Mouse (Mus musculus) kidney, adult 2 months (tissue): ENCODE measurements around the gene Sap30bp. TPM values are rescaled to one million over a fixed set of nuclear protein-coding genes. Genes with fewer than 3 reads are reported as not detected.

ENCODE experiments used
- DNase-seq: peaks from one replicate; pipeline ENCODE4 v3.0.0; 2021
- H3K27ac ChIP-seq: fragments of 200-500 bp; 2 replicates; pipeline ENCODE4 v1.5.1; 2012; ENCODE audit warnings: low read depth, low read length, control low read depth, inconsistent platforms; ENCODE audit not compliant: insufficient read depth
- H3K27me3 ChIP-seq: fragments of 200-500 bp; replicated peaks from 2 replicates; pipeline ENCODE4 v1.6.1; 2012; ENCODE audit warnings: mild to moderate bottlenecking, moderate library complexity, low read length, inconsistent platforms; ENCODE audit not compliant: control insufficient read depth, insufficient read depth
- H3K36me3 ChIP-seq: fragments of 200-500 bp; 2 replicates; pipeline ENCODE4 v1.6.1; 2012; ENCODE audit warnings: mild to moderate bottlenecking, moderate library complexity, low read length, inconsistent platforms; ENCODE audit not compliant: control insufficient read depth, insufficient read depth
- H3K4me1 ChIP-seq: fragments of 200-500 bp; 2 replicates; pipeline ENCODE4 v1.6.1; 2011; ENCODE audit warnings: low read length; ENCODE audit not compliant: control insufficient read depth, insufficient read depth
- H3K4me3 ChIP-seq: fragments of 200-500 bp; 2 replicates; pipeline ENCODE4 v1.5.1; 2011; ENCODE audit warnings: mild to moderate bottlenecking, low read depth, low read length, control low read depth; ENCODE audit not compliant: insufficient read depth
- CTCF ChIP-seq: fragments of 200-500 bp; conservative IDR thresholded peaks from 2 replicates; pipeline ENCODE4 v1.5.1; 2011; ENCODE audit warnings: low read depth, mild to moderate bottlenecking, control low read depth, low read length, moderate library complexity, mixed read lengths; ENCODE audit not compliant: insufficient read depth, insufficient read length
- POLR2A ChIP-seq: fragments of 200-500 bp; IDR thresholded peaks from one replicate; pipeline ENCODE4 v1.6.1; 2011; ENCODE audit warnings: low read depth, low read length, control low read depth
- WGBS: fragments of 180-500 bp; shearing (Covaris S2); methylation state at CpG from one replicate; pipeline ENCODE4 v1.1.7; 2018; 5-methylcytosine and 5-hydroxymethylcytosine counted together
- polyA plus RNA-seq: library from polyadenylated mRNA; depleted of rRNA; stranded (reverse); fragments of >200 nt; gene quantifications from 2 replicates; pipeline ENCODE4 v1.2.3, GENCODE M21; 2012

Gene Sap30bp
- polyA plus RNA-seq, 1 experiment, result 20.5 TPM

DNA sequence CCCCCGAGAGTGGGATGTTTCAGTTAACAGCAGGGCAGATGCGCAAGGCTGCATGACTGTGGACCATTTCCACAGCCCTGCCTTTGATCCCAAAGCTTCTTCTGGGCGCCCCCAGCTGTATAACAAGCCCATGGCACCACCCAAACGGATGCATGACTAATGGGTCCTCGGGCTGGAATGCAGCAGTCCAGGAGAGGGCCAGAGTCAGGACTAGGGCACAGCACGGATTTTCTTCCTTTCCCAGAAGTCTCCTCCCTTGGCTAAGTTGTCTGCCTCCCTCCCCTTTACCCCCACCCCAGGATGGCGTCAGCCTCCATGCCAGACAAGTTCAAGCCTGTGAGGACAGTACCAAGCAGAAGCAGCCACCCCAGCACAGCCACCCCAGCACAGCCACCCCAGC, 24.9 kb downstream of the Sap30bp start:
- no peak overlapping the region for H3K4me3 ChIP-seq
- WGBS, result 73% methylated on average over 7 of the region's 7 CpGs
- no peak for DNase-seq
- peaks cover 13% of the 10 kb centered on the region; the same call in 1 of the 2 replicates for H3K4me1 ChIP-seq
- H3K27ac ChIP-seq, result no peak overlapping the region
- H3K27me3 ChIP-seq, result no peaks in the 10 kb centered on the region
- TF ChIP-seq CTCF (no peak), POLR2A (no peak)
- H3K36me3 ChIP-seq, result no peaks in the 10 kb centered on the region; the same call in 1 of the 2 replicates

DNA sequence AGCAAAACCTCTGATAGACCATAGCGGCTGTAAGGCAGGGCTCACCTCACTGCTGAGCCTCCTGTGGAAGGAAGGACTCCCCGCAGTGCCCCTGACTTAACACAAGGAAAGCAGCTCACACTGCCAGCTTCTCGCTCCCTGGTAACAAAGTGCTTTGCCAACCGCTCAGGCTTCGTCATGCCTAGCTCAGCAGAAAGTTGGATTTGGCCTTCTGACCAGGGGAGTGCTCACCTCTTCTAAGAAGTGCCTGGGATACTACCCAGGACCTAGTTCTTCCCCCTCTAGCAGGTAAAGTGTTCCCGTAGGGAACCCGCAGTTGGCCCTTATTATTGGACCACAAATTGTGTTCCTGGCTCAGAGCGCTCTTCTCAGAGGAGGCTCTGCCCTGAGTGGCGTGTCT, 25.9 kb downstream of the Sap30bp start:
- H3K27ac ChIP-seq, result no peak overlapping the region
- no peaks in the 10 kb centered on the region; the same call in 1 of the 2 replicates for H3K36me3 ChIP-seq
- 86% methylated on average over 9 of the region's 9 CpGs for WGBS

DNA sequence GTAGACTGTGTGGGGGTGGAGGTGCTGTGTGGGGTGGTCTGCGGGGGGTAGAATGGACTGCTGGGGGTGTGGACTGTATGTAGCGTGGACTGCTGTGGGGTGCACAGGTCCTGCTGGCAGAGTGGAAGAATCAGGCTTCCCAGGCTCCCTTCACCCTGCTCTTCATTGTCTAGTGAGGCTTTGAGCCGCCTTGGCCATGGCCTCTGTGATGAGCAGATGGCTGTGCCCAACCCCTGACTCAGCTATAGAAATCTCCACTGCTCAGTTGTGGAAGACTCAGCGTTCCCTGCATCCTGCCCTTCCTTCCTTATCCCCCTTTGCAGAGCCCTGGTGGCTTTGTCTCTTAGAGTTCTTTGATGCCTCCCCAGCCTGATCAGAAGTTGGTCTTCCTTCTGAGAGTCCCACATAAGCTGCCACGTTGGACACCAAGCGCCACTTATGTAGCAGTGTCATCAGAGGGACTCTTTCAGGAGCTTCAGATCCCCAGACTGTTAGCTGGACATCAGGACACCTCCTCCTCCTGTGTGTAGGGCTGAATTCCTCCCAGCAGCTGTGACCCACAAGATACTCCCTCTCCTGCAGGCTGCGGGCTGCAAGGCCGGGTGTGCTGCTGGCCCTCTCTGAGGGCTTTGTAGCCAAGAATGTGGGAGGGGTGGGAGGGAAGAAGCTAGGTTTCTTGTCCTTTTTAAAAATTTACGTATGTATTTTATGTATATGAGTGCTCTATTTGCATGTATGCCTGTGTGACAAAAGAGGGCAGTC, 29.8 kb downstream of the Sap30bp start:
- Histone ChIP-seq H3K4me3 (no peak overlapping the region), H3K4me1 (no peaks in the 10 kb centered on the region), H3K27me3 (no peaks in the 10 kb centered on the region), H3K27ac (no peak overlapping the region), H3K36me3 (no peaks in the 10 kb centered on the region; the same call in 1 of the 2 replicates)
- DNase-seq, result no peak
- 94% methylated on average over 9 of the region's 9 CpGs for WGBS
- no peak for TF ChIP-seq CTCF
- no peak for TF ChIP-seq POLR2A

More for the DNA sequence above, 25.9 kb downstream of the Sap30bp start:
- Histone ChIP-seq H3K4me3 (no peak overlapping the region), H3K4me1 (peaks cover 13% of the 10 kb centered on the region; the same call in 1 of the 2 replicates), H3K27me3 (no peaks in the 10 kb centered on the region)
- peak; percentile 66 for DNase-seq
- TF ChIP-seq POLR2A, result no peak
- no peak for TF ChIP-seq CTCF

DNA sequence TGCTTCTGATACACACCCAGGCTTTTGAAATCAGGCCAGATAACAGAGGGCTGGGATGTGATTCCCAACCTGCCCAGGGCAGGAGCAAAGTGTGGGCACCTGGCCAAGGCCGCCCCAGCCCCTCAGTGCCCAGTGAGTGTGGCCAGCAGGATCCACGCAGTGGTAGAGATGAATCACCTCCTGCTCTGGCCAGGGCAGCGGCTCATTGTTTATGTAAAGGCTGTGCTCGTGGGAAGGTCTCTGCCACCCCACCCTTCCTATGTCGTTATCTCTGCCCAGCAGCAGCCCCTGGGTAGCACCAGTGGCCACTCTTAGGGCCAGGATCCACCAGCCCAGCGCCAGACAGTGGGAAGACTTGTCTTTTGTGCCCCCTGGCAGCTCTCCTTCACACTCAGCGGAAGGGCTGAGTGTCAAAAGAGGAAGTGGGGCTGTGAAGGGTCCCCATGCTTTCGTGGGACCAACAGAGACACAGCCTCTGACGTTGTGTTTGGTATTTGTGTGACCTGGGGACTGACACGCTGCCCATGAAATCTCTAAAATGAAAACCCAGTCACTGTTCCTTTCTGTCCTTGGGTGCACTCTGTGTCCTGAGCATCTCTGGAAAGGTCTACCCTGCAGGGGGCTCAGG, 32.0 kb downstream of the Sap30bp start:
- no peak overlapping the region for H3K27ac ChIP-seq
- TF ChIP-seq CTCF, result no peak
- TF ChIP-seq POLR2A, result no peak
- H3K4me3 ChIP-seq, result no peak overlapping the region
- H3K36me3 ChIP-seq, result no peaks in the 10 kb centered on the region; the same call in 1 of the 2 replicates
- peak; percentile 45 for DNase-seq
- no peaks in the 10 kb centered on the region for H3K4me1 ChIP-seq
- 67% methylated on average over 10 of the region's 10 CpGs for WGBS
- no peaks in the 10 kb centered on the region for H3K27me3 ChIP-seq

DNA sequence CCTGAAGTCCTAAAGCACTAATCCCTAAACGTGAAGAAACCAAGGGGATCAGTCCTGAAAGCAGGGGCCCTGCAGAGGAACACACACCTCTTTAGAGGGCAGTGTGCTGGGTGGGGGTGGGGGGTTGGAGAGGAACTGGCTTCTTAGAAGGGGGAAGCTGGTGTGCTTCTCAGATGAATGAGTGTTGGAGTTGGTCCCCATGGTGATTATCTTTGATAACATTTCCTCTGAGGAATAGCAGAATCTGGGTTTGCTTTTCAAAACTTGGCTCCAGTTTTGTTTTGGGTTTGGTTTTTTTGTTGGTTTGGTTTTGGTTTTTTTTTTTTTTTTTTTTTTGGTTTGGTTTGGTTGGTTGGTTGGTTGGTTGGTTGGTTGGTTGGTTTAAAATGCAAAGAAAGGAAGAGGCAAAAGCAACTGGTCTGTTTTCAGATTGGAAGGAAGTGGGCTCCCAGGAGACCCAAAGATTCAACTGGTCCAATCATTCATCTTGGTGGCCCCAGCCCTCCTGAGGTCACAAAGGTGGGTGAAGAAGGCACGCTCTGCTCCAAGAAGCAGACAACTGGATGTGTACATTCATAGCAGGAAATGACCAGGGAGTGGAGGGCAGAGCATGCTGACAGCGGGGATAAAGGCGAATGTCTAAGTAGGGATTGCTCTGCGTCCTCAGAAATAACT, 35.8 kb downstream of the Sap30bp start:
- no peak for TF ChIP-seq CTCF
- no peak for TF ChIP-seq POLR2A
- Histone ChIP-seq H3K4me1 (no peaks in the 10 kb centered on the region), H3K36me3 (no peaks in the 10 kb centered on the region), H3K27me3 (no peaks in the 10 kb centered on the region), H3K4me3 (no peak overlapping the region), H3K27ac (no peak overlapping the region)
- DNase-seq, result no peak
- WGBS, result 66% methylated on average over 5 of the region's 5 CpGs

DNA sequence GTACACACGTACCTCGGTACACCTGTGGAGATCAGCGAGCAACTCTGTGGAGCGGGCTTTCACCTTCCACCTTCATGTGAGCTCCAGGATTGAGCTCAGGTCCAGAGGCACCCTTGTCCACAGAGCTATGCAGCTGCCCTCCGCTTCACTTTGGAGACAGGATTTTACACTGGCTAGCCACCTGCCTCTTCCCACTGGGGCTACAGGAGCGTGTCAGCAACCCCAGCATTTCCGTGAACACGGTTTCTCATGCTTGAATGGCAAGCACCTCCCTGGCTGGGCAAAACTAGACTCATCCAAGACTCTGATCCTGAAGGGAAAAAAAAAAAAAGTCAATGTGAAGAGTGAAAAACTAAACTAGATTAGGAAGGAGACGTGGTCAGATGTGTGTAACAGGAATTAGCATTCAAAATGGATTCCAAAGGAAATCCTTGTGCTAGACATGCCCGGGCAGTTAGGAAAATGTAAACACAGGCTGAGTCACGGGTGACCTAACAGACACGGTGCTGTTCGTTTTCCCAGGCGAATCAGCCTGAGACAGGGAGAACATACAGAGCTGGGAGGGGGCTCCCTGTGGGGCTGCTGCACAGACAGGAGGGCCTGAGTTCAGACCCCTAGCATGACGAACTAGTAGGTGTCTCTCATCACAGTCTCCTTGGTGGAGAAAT, 37.1 kb downstream of the Sap30bp start:
- peak; percentile 60 for DNase-seq
- Histone ChIP-seq H3K27ac (peak overlapping the region; percentile 39; the same call in 1 of the 2 replicates), H3K27me3 (no peaks in the 10 kb centered on the region), H3K4me1 (no peaks in the 10 kb centered on the region), H3K36me3 (no peaks in the 10 kb centered on the region), H3K4me3 (no peak overlapping the region)
- no peak for TF ChIP-seq CTCF
- TF ChIP-seq POLR2A, result no peak
- 42% methylated on average over 15 of the region's 15 CpGs for WGBS
